Mouse (Mus musculus) small intestine, adult 2 months (tissue): ENCODE results near the gene Slc22a15.

Source experiments
- CTCF ChIP-seq: fragments of 200-500 bp; IDR thresholded peaks from 2 replicates; pipeline ENCODE4 v1.5.1; 2012; ENCODE audit warnings: low read depth, mild to moderate bottlenecking, control low read depth, inconsistent platforms, low read length, moderate library complexity, mixed read lengths; ENCODE audit not compliant: insufficient replicate concordance, insufficient read length; ENCODE audit errors: extremely low read depth
- POLR2A ChIP-seq: fragments of 200-500 bp; IDR thresholded peaks from 2 replicates; pipeline ENCODE4 v1.6.1; 2012; ENCODE audit warnings: low read depth, mild to moderate bottlenecking, control low read depth, inconsistent platforms, low read length, moderate library complexity

GRCm38 (mm10) chr3:101961146-101961835 is 37.0 kb upstream of the Slc22a15 start:
- no peak for TF ChIP-seq CTCF
- no peak for TF ChIP-seq POLR2A
